Mouse (Mus musculus): ENCODE results near the gene Cant1. TPM values are rescaled to one million over a fixed set of nuclear protein-coding genes. Genes with fewer than 3 reads are reported as not detected.

Cant1 gene
- total and polyA plus RNA-seq, 3 experiments = 26.0 to 145 (median 34.4) TPM

DNA sequence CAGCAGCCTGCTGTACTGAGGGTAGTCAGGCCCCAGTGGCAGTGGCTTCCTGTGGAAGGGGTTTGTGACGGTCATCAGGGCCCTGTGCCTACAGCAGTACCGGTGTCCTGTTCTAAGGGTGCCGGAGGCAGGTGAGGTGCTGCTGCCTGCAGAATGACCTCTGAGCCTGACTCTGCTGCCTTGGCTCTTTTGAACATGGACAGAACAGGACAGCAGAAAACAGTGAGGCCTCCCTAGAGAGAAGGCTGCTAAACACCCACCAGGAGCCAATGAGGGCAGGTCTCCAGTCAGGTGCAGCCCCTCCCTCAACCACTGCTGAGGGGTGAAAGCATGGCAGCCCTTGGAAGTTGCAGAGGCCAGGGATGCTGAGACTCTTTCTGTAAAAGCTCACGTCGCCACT lies 12.4 kb downstream of the Cant1 start:
- H3K4me3 ChIP-seq (ENCODE audit: control insufficient read depth in 1 of 2, insufficient read depth in 1 of 2, low read depth in 2 of 2, low read length in 2 of 2) = no peak overlapping the region
- peaks cover under 1 to 2% of the 10 kb centered on the region in 2 experiments; a peak in 2 of 4 replicates for H3K4me1 ChIP-seq (ENCODE audit: control insufficient read depth in 1 of 2, insufficient read depth in 2 of 2, low read length in 2 of 2)
- no peaks in the 10 kb centered on the region for H3K79me2 ChIP-seq (ENCODE audit: control insufficient read depth, insufficient read depth, low read length, poor library complexity)
- H3K27me3 ChIP-seq (ENCODE audit: control insufficient read depth in 1 of 2, insufficient read depth in 2 of 2, low read length in 2 of 2) = no peaks in the 10 kb centered on the region
- H3K9me3 ChIP-seq (replicated peaks; ENCODE audit: insufficient read depth, low read length) = no peaks in the 10 kb centered on the region
- TF ChIP-seq BHLHE40 (IDR thresholded peaks at IDR 0.05; ENCODE audit: borderline replicate concordance, low read depth, low read length) (no peak), HCFC1 (IDR thresholded peaks at IDR 0.05; ENCODE audit: low read depth, low read length) (no peak), NELFE (IDR thresholded peaks at IDR 0.05; ENCODE audit: low read depth, low read length) (no peak), POLR2A (IDR thresholded peaks at IDR 0.05; ENCODE audit: control insufficient read depth in 1 of 2, insufficient read depth in 1 of 2, low read depth in 1 of 2, low read length in 2 of 2, poor library complexity in 1 of 2) (no peak)
- no peak for DNase-seq (ENCODE audit: low read depth, low spot score)
- no peak overlapping the region for H3K27ac ChIP-seq (ENCODE audit: control insufficient read depth, low read depth, low read length)
- H3K36me3 ChIP-seq (ENCODE audit: control insufficient read depth in 1 of 2, insufficient read depth in 2 of 2, low read length in 2 of 2) = peaks cover 0 to 3% of the 10 kb centered on the region in 2 experiments; a peak in 2 of 4 replicates
- H3K9ac ChIP-seq (ENCODE audit: control insufficient read depth, low read depth, low read length, poor library complexity, severe bottlenecking) = no peak overlapping the region

DNA sequence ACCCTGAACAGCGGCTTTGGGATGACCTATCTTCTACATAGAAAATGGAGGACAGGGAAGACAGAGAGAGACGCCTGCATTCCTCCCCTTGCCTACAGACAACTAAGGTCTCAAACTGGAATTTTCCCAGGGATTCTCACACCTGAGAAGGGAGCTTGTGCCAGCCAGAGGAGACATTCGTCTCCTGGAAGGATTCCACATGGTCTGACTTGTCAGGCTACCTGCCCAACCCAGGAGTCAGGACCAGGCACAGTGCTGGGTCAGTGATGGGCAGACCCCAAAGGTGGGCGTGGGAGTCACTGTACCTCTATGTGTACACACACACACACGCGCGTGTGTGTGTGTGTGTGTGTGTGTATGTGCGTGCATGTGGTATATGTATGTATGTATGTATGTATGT lies 13.6 kb downstream of the Cant1 start:
- Histone ChIP-seq H3K4me1 (ENCODE audit: control insufficient read depth in 1 of 2, insufficient read depth in 2 of 2, low read length in 2 of 2) (peaks cover 5 to 14% of the 10 kb centered on the region in 2 experiments; a peak in 3 of 4 replicates), H3K4me3 (ENCODE audit: control insufficient read depth in 1 of 2, insufficient read depth in 1 of 2, low read depth in 2 of 2, low read length in 2 of 2) (no peak overlapping the region), H3K79me2 (ENCODE audit: control insufficient read depth, insufficient read depth, low read length, poor library complexity) (no peaks in the 10 kb centered on the region), H3K9me3 (replicated peaks; ENCODE audit: insufficient read depth, low read length) (no peaks in the 10 kb centered on the region), H3K27me3 (ENCODE audit: control insufficient read depth in 1 of 2, insufficient read depth in 2 of 2, low read length in 2 of 2) (no peaks in the 10 kb centered on the region), H3K27ac (ENCODE audit: control insufficient read depth, low read depth, low read length) (no peak overlapping the region), H3K36me3 (ENCODE audit: control insufficient read depth in 1 of 2, insufficient read depth in 2 of 2, low read length in 2 of 2) (peaks cover 0 to 13% of the 10 kb centered on the region in 2 experiments; a peak in 2 of 4 replicates), H3K9ac (ENCODE audit: control insufficient read depth, low read depth, low read length, poor library complexity, severe bottlenecking) (no peak overlapping the region)
- no peak for TF ChIP-seq UBTF (IDR thresholded peaks at IDR 0.05; ENCODE audit: borderline replicate concordance, insufficient read depth, low read depth, low read length)
- TF ChIP-seq CTCF (IDR thresholded peaks at IDR 0.05 in 2 of 3, conservative IDR thresholded peaks at IDR 0.05 in 1 of 3; ENCODE audit: control insufficient read depth in 1 of 3, insufficient read depth in 1 of 3, low read depth in 2 of 3, low read length in 3 of 3, poor library complexity in 1 of 3, severe bottlenecking in 1 of 3) = no peak
- TF ChIP-seq EP300 (IDR thresholded peaks at IDR 0.05; ENCODE audit: low read depth in 1 of 2, low read length in 2 of 2) = no peak
- no peak for TF ChIP-seq ELF1 (IDR thresholded peaks at IDR 0.05; ENCODE audit: low read depth, low read length)
- no peak for TF ChIP-seq NELFE (IDR thresholded peaks at IDR 0.05; ENCODE audit: low read depth, low read length)
- no peak for TF ChIP-seq CHD2 (IDR thresholded peaks at IDR 0.05; ENCODE audit: low read length)
- TF ChIP-seq TAL1 (IDR thresholded peaks at IDR 0.05; ENCODE audit: low read length) = no peak
- TF ChIP-seq ZNF384 (IDR thresholded peaks at IDR 0.05; ENCODE audit: low read depth, low read length) = no peak
- TF ChIP-seq GATA1 (IDR thresholded peaks at IDR 0.05; ENCODE audit: low read depth, low read length) = no peak
- TF ChIP-seq USF2 (IDR thresholded peaks at IDR 0.05; ENCODE audit: borderline replicate concordance in 1 of 2, insufficient read depth in 1 of 2, low read depth in 1 of 2, low read length in 2 of 2) = no peak
- no peak for TF ChIP-seq POLR2A (IDR thresholded peaks at IDR 0.05; ENCODE audit: control insufficient read depth in 1 of 2, insufficient read depth in 1 of 2, low read depth in 1 of 2, low read length in 2 of 2, poor library complexity in 1 of 2)
- DNase-seq (ENCODE audit: low read depth, low spot score) = no peak

All from MEL (cell line).